Mouse (Mus musculus): ENCODE results near the gene Gbe1. TPM values are rescaled to one million over a fixed set of nuclear protein-coding genes. Genes with fewer than 3 reads are reported as not detected.

Gbe1 gene
- total RNA-seq, 2 experiments from 2014 or later, result 52.1 to 98.9 TPM

DNA sequence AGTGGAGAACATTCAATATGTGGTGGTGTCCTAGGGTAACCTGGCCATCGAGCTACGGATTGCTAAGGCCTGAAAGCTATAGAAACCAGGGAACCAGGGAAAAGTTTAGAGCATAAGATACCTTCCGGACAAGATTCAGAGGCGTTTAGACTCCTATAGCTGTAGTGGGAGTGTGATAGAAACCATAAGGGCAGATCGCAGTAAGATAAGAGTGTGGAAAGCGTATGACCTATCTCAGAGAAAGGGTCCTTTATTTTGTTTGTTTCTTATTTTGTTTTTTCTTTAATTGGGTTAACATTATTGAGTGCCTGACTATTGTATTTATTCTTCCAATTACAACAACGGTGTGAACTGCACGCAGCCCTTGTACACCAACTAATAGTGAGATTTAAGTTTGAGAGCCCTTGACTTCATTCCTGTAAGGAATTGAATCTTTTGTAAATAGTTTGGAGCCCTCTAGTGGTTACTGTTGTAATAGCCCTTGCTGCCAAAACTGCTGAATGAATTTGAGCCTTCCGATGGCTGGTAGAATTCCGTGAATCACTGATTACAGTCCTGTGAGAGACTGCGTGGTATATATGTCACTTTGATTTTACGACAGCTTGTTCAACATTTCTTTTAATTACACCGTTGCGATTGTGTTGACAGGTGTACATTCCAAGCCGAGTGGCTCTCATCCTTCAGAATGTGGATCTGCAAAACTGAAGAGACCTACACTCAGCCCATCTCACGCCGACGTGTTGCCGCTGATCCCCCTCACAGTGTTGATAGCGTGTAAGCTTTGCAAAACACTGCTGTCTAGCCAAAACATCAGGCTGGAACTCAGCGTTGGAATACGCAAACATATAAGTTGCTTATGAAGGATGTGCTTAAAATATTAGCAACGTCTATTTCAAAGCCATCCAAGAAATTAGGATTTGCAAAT is 254.9 kb downstream of the Gbe1 start:
- DNase-seq, result no peak

- DNase-seq, result no peak
These were observed 272.2 kb downstream of the Gbe1 start for GRCm38 (mm10) chr16:70585964-70586363.

DNA sequence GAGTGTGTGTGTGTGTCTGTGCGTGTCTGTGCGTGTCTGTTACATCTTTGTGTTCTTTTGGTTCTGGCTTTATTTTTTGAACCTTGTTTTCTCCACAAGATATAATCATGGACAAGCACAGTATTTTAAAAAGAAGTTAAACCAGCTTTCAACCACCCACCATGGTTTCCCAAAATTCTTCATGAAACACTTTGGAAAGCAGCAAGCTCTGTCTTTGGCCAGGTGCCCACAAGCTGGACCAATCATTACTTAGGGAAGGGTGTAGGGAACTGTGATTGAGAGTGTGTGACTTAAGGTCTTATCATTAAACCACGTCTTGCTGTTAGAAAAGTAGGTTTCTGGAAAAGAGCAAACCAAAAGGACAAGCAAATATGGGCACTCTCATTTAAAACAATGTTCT is 288.6 kb downstream of the Gbe1 start:
- DNase-seq, result no peak

DNA sequence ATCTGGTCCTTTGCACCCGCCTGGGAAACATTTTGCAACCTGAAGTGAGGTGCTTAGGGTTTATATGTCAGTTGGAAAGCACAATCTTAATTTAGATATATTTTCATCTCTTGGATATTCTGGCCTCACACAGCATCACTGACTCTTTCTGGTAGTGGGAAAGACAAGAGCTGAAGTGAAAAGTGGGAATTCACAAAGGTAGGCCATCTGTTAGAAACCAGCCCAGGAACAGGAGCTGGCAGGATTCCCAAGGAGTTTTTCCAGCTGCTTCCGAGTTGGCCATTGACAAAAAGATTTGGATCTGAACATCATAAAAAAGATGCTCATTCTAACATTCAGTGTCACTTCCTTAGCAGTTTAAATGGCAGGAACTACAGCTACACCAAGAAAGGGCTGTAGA is 294.6 kb downstream of the Gbe1 start:
- DNase-seq, result no peak

DNA sequence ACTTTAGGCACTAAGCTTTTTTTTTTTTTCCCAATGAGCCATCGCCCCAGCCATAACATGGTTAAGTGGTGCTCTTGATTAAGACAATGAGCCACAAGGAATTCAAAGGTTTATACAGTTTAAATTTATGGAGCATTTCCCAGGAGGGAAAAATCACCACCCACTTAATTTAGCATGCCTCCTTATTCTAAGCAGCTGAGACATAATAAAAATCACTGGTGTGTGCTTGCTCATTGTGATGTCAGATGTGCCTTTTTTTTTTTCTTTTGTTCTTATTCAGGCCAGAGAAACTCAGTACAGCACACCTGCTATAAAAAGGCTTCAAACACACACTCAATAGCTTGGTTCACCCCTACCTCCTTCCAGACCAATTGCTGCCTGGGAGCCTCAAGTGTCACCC is 303.9 kb downstream of the Gbe1 start:
- DNase-seq, result no peak

DNA sequence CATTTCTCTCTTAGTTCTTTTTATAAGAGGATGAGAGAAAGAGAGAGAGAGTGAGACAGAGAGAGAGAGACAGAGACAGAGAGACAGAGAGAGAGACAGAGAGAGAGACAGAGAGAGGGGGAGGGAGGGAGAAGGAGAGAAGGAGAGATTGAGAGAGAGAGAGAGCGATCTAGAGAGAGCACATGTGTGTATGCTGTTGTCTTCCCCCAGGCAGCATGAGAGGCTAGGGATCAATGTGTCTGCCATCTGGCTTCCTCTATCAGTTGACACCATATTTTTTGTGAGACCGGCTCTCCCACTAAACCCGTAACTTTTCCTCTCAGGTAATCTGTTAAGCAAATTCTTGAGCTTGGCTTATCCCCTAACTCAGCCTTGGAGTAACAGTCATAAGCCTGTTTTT is 304.4 kb downstream of the Gbe1 start:
- no peak for DNase-seq

Data from gastrocnemius, postnatal 25 days (tissue).